Mouse (Mus musculus): ENCODE results near the gene Pnkd. TPM values are rescaled to one million over a fixed set of nuclear protein-coding genes. Genes with fewer than 3 reads are reported as not detected.

Gene Pnkd
- 68.0 TPM for polyA plus RNA-seq (2012; fragmentation: generic; extraction: Trizol)
- long read RNA-seq, experiment 1, transcript Pnkd-204 (3 exons, 740 nt) = major isoform, 66 of 70 reads
- long read RNA-seq, experiment 1, partial matches to known transcripts = 0 of 70 reads
- long read RNA-seq, experiment 1, other reads (novel, unspliced or antisense) = 1 of 70 reads
- long read RNA-seq, experiment 2, transcript Pnkd-202 (9 exons, 2,859 nt) = major isoform, 12 of 21 reads
- long read RNA-seq, experiment 2, partial matches to known transcripts = 2 of 21 reads
- long read RNA-seq, experiment 2, other reads (novel, unspliced or antisense) = 2 of 21 reads

- TF ChIP-seq MAX (IDR thresholded peaks at IDR 0.05) = peak; percentile 80
- TF ChIP-seq CTCF (IDR thresholded peaks at IDR 0.05; ENCODE audit: control insufficient read depth, insufficient read depth, insufficient read length) = no peak
- no peak for TF ChIP-seq MYOG (IDR thresholded peaks at IDR 0.05; ENCODE audit: control insufficient read depth, extremely low read depth, insufficient read length)
- no peak for TF ChIP-seq USF1 (IDR thresholded peaks at IDR 0.05; ENCODE audit: low read depth)
- TF ChIP-seq MYOD1 (IDR thresholded peaks at IDR 0.05; ENCODE audit: control insufficient read depth, insufficient read length, low read depth) = no peak
- peak; percentile 19 for TF ChIP-seq CEBPB (IDR thresholded peaks at IDR 0.05; ENCODE audit: low read depth)
- Histone ChIP-seq H3K79me2 (ENCODE audit: control insufficient read depth, insufficient read depth) (peaks cover 31% of the 10 kb centered on the region), H3K4me3 (ENCODE audit: insufficient read depth, poor library complexity, severe bottlenecking) (peak within 1 kb of the TSS; percentile 79), H3K79me3 (ENCODE audit: low read depth) (peaks cover 10% of the 10 kb centered on the region), H3ac (ENCODE audit: control insufficient read depth, insufficient read length, low read depth) (peak within 1 kb of the TSS; percentile 80), H3K27me3 (ENCODE audit: control insufficient read depth, insufficient read depth, insufficient read length) (no peaks in the 10 kb centered on the region), H3K36me3 (ENCODE audit: control insufficient read depth, insufficient read depth) (peaks cover 54% of the 10 kb centered on the region)
Measured at GRCm38 (mm10) chr1:74284543-74285160, at the start of gene Pnkd, which contains the start of gene Aamp. TSS of gene Pnkd (plus strand) at chr1:74284930. TSS of gene Aamp (minus strand) at chr1:74284738.

DNA sequence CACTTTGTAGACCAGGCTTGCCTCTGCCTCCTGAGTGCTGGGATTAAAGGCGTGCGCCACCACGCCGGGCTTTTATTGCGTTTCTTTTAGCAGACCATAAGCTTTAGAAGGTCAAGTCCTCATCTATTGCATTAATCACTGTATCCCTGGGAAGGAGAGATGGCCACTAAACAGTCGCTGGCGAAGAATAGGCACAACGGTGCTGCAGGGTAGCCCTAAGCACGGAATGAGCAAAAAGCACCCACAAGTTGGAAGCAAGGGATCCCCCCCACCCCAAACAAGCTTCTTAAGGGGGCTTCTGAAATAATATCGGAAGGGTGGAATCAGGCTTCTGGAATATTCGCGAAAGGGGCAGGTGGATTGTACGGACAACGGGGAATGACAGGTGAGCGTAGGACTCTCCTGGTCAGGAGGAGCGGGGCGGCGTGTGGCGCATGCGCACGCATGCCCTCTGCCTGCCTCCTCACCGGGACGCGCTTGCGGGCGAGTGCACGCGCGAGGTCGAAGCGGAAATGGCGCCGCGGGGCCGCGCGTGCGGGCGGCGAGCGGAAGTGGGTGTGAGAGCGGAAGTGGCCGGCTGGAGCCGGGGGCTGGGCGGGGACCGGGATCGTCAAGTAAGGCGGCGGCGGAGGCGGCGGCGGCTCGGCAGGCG is 48.7 kb upstream of the Pnkd start, which contains the start of gene Arpc2:
Gene Arpc2, plus strand, starts transcription at position 147 of the 652 bp plus-strand sequence.
- Histone ChIP-seq H3K36me3 (ENCODE audit: control insufficient read depth, insufficient read depth) (no peaks in the 10 kb centered on the region), H3K79me3 (ENCODE audit: low read depth) (peaks cover 43% of the 10 kb centered on the region), H3K79me2 (ENCODE audit: control insufficient read depth, insufficient read depth) (peaks cover 47% of the 10 kb centered on the region), H3K27me3 (ENCODE audit: control insufficient read depth, insufficient read depth, insufficient read length) (no peaks in the 10 kb centered on the region), H3K4me3 (ENCODE audit: insufficient read depth, poor library complexity, severe bottlenecking) (peak within 1 kb of the TSS; percentile 92), H3ac (ENCODE audit: control insufficient read depth, insufficient read length, low read depth) (peak within 1 kb of the TSS; percentile 83)
- TF ChIP-seq MAX (IDR thresholded peaks at IDR 0.05) = no peak
- no peak for TF ChIP-seq MYOD1 (IDR thresholded peaks at IDR 0.05; ENCODE audit: control insufficient read depth, insufficient read length, low read depth)
- TF ChIP-seq USF1 (IDR thresholded peaks at IDR 0.05; ENCODE audit: low read depth) = no peak
- no peak for TF ChIP-seq FOSL1 (IDR thresholded peaks at IDR 0.05; ENCODE audit: insufficient read depth, low read length, poor library complexity, severe bottlenecking)
- no peak for TF ChIP-seq CEBPB (IDR thresholded peaks at IDR 0.05; ENCODE audit: low read depth)
- TF ChIP-seq CTCF (IDR thresholded peaks at IDR 0.05; ENCODE audit: control insufficient read depth, insufficient read depth, insufficient read length) = no peak
- no peak for TF ChIP-seq MYOG (IDR thresholded peaks at IDR 0.05; ENCODE audit: control insufficient read depth, extremely low read depth, insufficient read length)

DNA sequence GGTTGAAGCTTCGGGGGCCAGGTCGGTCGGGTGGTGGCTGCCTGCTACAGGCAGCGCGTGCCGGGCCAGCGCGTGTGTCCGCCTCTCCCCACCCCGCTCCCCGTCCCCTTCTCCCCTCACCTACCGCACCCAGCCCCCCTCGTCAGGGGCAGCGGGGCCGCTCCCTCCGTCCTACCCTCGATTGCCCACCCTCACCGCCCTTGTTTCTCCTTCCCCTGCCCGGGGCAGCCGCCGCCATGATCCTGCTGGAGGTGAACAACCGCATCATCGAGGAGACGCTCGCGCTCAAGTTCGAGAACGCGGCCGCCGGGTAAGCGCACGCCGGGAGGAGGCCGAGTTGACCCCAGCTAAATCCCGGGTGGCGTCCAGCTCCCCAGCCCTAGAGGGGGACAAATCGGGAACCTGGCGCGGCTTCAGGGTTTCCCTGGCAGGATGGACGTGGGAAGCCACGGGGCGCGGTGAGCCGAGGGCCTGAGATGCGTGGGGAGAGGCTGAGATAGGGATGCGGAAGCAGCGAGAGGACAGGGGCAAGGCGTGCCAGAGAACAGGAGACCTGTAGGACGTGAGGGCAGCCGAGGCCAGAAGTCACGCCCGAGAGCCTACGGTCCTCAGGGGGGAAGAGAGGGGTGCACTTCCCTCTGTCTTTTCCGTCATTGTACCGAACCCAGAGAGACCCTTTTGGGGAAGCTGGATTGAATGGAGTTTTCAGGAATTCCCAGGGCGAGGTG is 48.0 kb upstream of the Pnkd start:
- Histone ChIP-seq H3K27me3 (ENCODE audit: control insufficient read depth, insufficient read depth, insufficient read length) (no peaks in the 10 kb centered on the region), H3K4me3 (ENCODE audit: insufficient read depth, poor library complexity, severe bottlenecking) (peak overlapping the region; percentile 92), H3ac (ENCODE audit: control insufficient read depth, insufficient read length, low read depth) (peak overlapping the region; percentile 83), H3K79me2 (ENCODE audit: control insufficient read depth, insufficient read depth) (peaks cover 54% of the 10 kb centered on the region), H3K79me3 (ENCODE audit: low read depth) (peaks cover 49% of the 10 kb centered on the region), H3K36me3 (ENCODE audit: control insufficient read depth, insufficient read depth) (no peaks in the 10 kb centered on the region)
- no peak for TF ChIP-seq FOSL1 (IDR thresholded peaks at IDR 0.05; ENCODE audit: insufficient read depth, low read length, poor library complexity, severe bottlenecking)
- no peak for TF ChIP-seq MYOD1 (IDR thresholded peaks at IDR 0.05; ENCODE audit: control insufficient read depth, insufficient read length, low read depth)
- TF ChIP-seq MAX (IDR thresholded peaks at IDR 0.05) = peak; percentile 12
- TF ChIP-seq MYOG (IDR thresholded peaks at IDR 0.05; ENCODE audit: control insufficient read depth, extremely low read depth, insufficient read length) = no peak

- Histone ChIP-seq H3K27me3 (ENCODE audit: control insufficient read depth, insufficient read depth, insufficient read length) (no peaks in the 10 kb centered on the region), H3K4me3 (ENCODE audit: insufficient read depth, poor library complexity, severe bottlenecking) (peak overlapping the region; percentile 92), H3K36me3 (ENCODE audit: control insufficient read depth, insufficient read depth) (peaks cover 6% of the 10 kb centered on the region), H3K79me2 (ENCODE audit: control insufficient read depth, insufficient read depth) (peaks cover 63% of the 10 kb centered on the region), H3ac (ENCODE audit: control insufficient read depth, insufficient read length, low read depth) (peak overlapping the region; percentile 68), H3K79me3 (ENCODE audit: low read depth) (peaks cover 58% of the 10 kb centered on the region)
- TF ChIP-seq CTCF (IDR thresholded peaks at IDR 0.05; ENCODE audit: control insufficient read depth, insufficient read depth, insufficient read length) (no peak), MAX (IDR thresholded peaks at IDR 0.05) (no peak), USF1 (IDR thresholded peaks at IDR 0.05; ENCODE audit: low read depth) (no peak), FOSL1 (IDR thresholded peaks at IDR 0.05; ENCODE audit: insufficient read depth, low read length, poor library complexity, severe bottlenecking) (no peak), MYOG (IDR thresholded peaks at IDR 0.05; ENCODE audit: control insufficient read depth, extremely low read depth, insufficient read length) (no peak), MYOD1 (IDR thresholded peaks at IDR 0.05; ENCODE audit: control insufficient read depth, insufficient read length, low read depth) (no peak), CEBPB (IDR thresholded peaks at IDR 0.05; ENCODE audit: low read depth) (no peak)
Measured at GRCm38 (mm10) chr1:74237671-74238070, 47.1 kb upstream of the Pnkd start.

GRCm38 (mm10) chr1:74238136-74238535 is 46.6 kb upstream of the Pnkd start:
- peaks cover 6% of the 10 kb centered on the region for H3K36me3 ChIP-seq (ENCODE audit: control insufficient read depth, insufficient read depth)
- H3K27me3 ChIP-seq (ENCODE audit: control insufficient read depth, insufficient read depth, insufficient read length) = no peaks in the 10 kb centered on the region
- peak overlapping the region; percentile 68 for H3ac ChIP-seq (ENCODE audit: control insufficient read depth, insufficient read length, low read depth)
- peak overlapping the region; percentile 92 for H3K4me3 ChIP-seq (ENCODE audit: insufficient read depth, poor library complexity, severe bottlenecking)
- H3K79me3 ChIP-seq (ENCODE audit: low read depth) = peaks cover 63% of the 10 kb centered on the region
- TF ChIP-seq MAX (IDR thresholded peaks at IDR 0.05) = no peak
- TF ChIP-seq MYOG (IDR thresholded peaks at IDR 0.05; ENCODE audit: control insufficient read depth, extremely low read depth, insufficient read length) = no peak
- no peak for TF ChIP-seq USF1 (IDR thresholded peaks at IDR 0.05; ENCODE audit: low read depth)
- no peak for TF ChIP-seq CTCF (IDR thresholded peaks at IDR 0.05; ENCODE audit: control insufficient read depth, insufficient read depth, insufficient read length)
- no peak for TF ChIP-seq FOSL1 (IDR thresholded peaks at IDR 0.05; ENCODE audit: insufficient read depth, low read length, poor library complexity, severe bottlenecking)
- no peak for TF ChIP-seq MYOD1 (IDR thresholded peaks at IDR 0.05; ENCODE audit: control insufficient read depth, insufficient read length, low read depth)
- no peak for TF ChIP-seq CEBPB (IDR thresholded peaks at IDR 0.05; ENCODE audit: low read depth)
- H3K79me2 ChIP-seq (ENCODE audit: control insufficient read depth, insufficient read depth) = peaks cover 68% of the 10 kb centered on the region

All from C2C12 (cell line).